Mouse (Mus musculus): ENCODE data around the gene Nyx.

DNA sequence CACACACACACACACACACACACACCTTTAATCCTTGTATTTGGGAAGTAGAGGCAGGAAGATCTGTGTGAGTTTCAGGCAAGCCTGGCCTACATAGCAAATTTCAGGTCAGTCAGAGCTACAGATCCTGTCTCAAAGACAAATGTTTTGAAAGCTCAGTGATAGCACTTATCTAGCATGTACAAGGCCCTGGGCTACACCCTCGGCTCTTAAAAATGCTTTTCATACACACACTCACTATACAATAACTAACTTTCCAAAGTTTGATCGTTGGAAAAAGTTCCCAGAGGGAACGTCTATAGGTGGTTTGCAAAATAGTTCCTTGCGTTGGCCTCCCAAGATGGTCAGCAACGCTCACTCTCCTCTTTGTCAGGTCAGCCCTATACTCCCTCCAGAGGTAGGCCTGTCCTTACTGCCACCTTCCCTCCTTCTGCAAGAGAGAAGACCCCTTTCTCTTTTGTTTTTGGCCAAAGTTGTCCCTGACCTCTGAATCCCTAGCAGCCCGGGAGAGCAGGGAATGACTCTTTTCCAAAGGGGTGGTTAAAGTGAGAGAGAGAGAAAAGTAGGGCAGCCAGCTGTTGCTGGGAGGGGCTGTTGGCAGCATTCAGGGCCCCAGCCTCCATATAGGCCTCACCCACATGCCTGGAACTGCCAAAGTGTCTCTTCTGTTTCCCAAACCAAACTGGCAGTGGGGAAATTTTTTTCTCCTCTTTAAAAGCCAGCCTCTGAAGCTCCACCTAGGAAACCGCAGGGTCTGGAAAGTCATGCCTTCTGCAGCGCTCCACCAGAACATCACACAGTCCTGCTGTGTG lies 29.2 kb downstream of the Nyx start:
- TF ChIP-seq CTCF (IDR thresholded peaks at IDR 0.05; ENCODE audit: extremely low read depth, insufficient read depth, low read length) (no peak), POLR2A (IDR thresholded peaks at IDR 0.05; ENCODE audit: extremely low read depth, insufficient read depth, low read length) (no peak)
